Mouse (Mus musculus) heart, adult 2 months (tissue): ENCODE measurements at regions not wholly inside any gene's neighbourhood (a gene's known extent, or its start where the extent isn't known, plus 50 kb on each side); places are given as distances from the start of the nearest gene placed in this dataset.

Experiments
- DNase-seq, 2 experiments: peaks; one replicate each; pipeline ENCODE4 v3.0.0; 2021
- H3K27ac ChIP-seq: fragments of 200-600 bp; 2 replicates; pipeline ENCODE4 v1.8.1; 2022
- H3K27me3 ChIP-seq: fragments of 200-500 bp; 2 replicates; pipeline ENCODE4 v1.6.1; 2012; ENCODE audit warnings: mild to moderate bottlenecking, low read length, inconsistent platforms, mixed read lengths; ENCODE audit not compliant: control insufficient read depth, insufficient read depth
- H3K36me3 ChIP-seq: fragments of 200-500 bp; 2 replicates; pipeline ENCODE4 v1.6.1; 2012; ENCODE audit warnings: low read length, inconsistent platforms; ENCODE audit not compliant: control insufficient read depth, insufficient read depth
- H3K4me1 ChIP-seq: fragments of 200-500 bp; 2 replicates; pipeline ENCODE4 v1.6.1; 2011; ENCODE audit warnings: low read length; ENCODE audit not compliant: control insufficient read depth, insufficient read depth
- H3K4me3 ChIP-seq: fragments of 200-600 bp; 2 replicates; pipeline ENCODE4 v1.8.1; 2022
- H3K79me2 ChIP-seq: fragments of 200-500 bp; replicated peaks from 2 replicates; pipeline ENCODE4 v1.6.1; 2012; ENCODE audit warnings: mild to moderate bottlenecking, inconsistent platforms, low read length, moderate library complexity, mixed read lengths; ENCODE audit not compliant: control insufficient read depth, insufficient read depth
- H3K9ac ChIP-seq: fragments of 200-500 bp; 2 replicates; pipeline ENCODE4 v1.6.1; 2012; ENCODE audit warnings: low read depth, mild to moderate bottlenecking, control low read depth, inconsistent platforms, low read length, mixed read lengths
- CTCF ChIP-seq: fragments of 200-600 bp; IDR thresholded peaks from 2 replicates; pipeline ENCODE4 v1.8.1; 2022; ENCODE audit warnings: antibody characterized with exemption, mild to moderate bottlenecking, moderate library complexity
- EP300 ChIP-seq: fragments of 200-500 bp; IDR thresholded peaks from 2 replicates; pipeline ENCODE4 v1.6.1; 2011; ENCODE audit warnings: low read depth, low read length, control low read depth; ENCODE audit not compliant: insufficient read depth
- POLR2A ChIP-seq: fragments of 200-500 bp; IDR thresholded peaks from 2 replicates; pipeline ENCODE4 v1.6.1; 2011; ENCODE audit warnings: mild to moderate bottlenecking, low read depth, low read length, control low read depth; ENCODE audit not compliant: insufficient read depth
- WGBS: fragments of 180-500 bp; shearing (Covaris S2); methylation state at CpG from one replicate; pipeline ENCODE4 v1.1.7; 2018; 5-methylcytosine and 5-hydroxymethylcytosine counted together
- intact Hi-C: fragments of 180-260 bp; cut with DNase I; formaldehyde crosslinking; loops from one replicate; pipeline ENCODE4 v1.15.1; 2025

DNA sequence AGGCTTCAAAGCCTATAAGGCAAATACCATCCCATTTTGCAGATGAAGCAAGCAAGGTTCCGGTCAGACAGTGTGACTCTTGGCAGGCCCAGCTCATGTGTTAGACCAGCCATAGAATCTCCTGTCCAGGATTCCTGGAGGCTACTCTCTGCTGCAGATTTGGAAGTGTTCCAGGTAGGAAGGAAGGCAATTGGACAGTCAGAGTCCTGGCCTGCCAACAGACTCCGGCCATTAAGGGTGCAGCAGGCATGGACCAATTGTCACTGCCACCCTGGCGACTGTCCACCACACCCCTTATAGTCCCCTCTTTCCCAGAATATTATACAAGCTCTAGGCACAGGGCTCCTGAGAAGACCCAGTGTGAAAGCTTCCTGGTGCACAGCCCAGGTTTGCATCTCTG is 201.6 kb downstream of the 3110018I06Rik start:
- no peaks in the 10 kb centered on the region for H3K36me3 ChIP-seq
- H3K27ac ChIP-seq, result no peak overlapping the region
- no peak for DNase-seq
- no peak overlapping the region for H3K4me3 ChIP-seq
- H3K9ac ChIP-seq, result no peak overlapping the region
- H3K79me2 ChIP-seq, result no peaks in the 10 kb centered on the region
- no peak for TF ChIP-seq POLR2A
- no peak for TF ChIP-seq CTCF
- no peak for TF ChIP-seq EP300
- intact Hi-C loops, result no loop called here
- H3K27me3 ChIP-seq, result no peaks in the 10 kb centered on the region
- H3K4me1 ChIP-seq, result no peaks in the 10 kb centered on the region
- 42% methylated on average over 3 of the region's 3 CpGs for WGBS

DNA sequence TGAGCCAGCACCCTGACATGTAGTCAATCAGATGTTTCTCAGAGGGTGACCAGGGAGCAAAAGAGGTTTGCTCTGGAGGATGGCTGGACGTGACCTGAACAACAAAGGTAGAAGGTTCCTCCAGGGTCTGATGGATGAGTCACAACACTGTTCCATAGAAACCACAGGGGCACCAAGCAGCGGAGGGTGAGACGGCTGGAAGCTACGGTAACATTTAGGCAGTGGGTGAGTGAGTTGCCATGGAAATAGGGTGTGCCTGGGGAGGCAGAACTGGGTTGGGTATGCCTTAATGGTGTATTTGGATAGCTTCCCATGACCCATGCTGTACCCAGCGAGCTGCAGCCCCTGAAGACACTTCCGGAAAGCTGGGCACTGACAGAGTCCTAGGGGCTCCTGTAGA is 205.3 kb downstream of the 3110018I06Rik start:
- H3K27me3 ChIP-seq, result no peaks in the 10 kb centered on the region
- no peak overlapping the region for H3K9ac ChIP-seq
- H3K4me3 ChIP-seq, result no peak overlapping the region
- no peaks in the 10 kb centered on the region for H3K79me2 ChIP-seq
- no peaks in the 10 kb centered on the region for H3K4me1 ChIP-seq
- DNase-seq, result no peak
- H3K27ac ChIP-seq, result no peak overlapping the region
- H3K36me3 ChIP-seq, result no peaks in the 10 kb centered on the region
- intact Hi-C loops, result no loop called here
- no peak for TF ChIP-seq EP300
- WGBS, result 76% methylated on average over 6 of the region's 6 CpGs

DNA sequence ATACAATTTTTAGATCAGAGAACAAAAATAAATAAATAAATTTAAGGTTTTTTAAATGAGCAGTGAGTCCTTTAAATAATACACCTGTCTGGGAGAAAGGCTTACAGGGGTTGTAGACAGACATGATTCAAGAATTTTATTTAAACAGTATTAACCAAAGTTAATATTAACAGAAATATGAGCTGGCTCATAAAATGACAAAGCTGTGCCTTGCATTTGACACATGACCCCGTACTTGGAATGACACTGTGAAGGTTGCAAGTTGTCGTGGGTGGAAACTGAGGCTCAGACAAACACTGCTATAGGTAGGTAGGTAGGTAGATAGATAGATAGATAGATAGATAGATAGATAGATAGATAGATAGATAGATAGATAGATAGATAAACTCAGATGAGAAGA is 206.6 kb downstream of the 3110018I06Rik start:
- 84% methylated on average over 2 of the region's 2 CpGs for WGBS
- no peak for DNase-seq
- Histone ChIP-seq H3K4me1 (no peaks in the 10 kb centered on the region), H3K27me3 (no peaks in the 10 kb centered on the region), H3K27ac (no peak overlapping the region), H3K79me2 (no peaks in the 10 kb centered on the region), H3K36me3 (no peaks in the 10 kb centered on the region), H3K9ac (no peak overlapping the region), H3K4me3 (no peak overlapping the region)
- TF ChIP-seq CTCF, result no peak
- TF ChIP-seq POLR2A, result no peak
- TF ChIP-seq EP300, result no peak
- intact Hi-C loops, result no loop called here

DNA sequence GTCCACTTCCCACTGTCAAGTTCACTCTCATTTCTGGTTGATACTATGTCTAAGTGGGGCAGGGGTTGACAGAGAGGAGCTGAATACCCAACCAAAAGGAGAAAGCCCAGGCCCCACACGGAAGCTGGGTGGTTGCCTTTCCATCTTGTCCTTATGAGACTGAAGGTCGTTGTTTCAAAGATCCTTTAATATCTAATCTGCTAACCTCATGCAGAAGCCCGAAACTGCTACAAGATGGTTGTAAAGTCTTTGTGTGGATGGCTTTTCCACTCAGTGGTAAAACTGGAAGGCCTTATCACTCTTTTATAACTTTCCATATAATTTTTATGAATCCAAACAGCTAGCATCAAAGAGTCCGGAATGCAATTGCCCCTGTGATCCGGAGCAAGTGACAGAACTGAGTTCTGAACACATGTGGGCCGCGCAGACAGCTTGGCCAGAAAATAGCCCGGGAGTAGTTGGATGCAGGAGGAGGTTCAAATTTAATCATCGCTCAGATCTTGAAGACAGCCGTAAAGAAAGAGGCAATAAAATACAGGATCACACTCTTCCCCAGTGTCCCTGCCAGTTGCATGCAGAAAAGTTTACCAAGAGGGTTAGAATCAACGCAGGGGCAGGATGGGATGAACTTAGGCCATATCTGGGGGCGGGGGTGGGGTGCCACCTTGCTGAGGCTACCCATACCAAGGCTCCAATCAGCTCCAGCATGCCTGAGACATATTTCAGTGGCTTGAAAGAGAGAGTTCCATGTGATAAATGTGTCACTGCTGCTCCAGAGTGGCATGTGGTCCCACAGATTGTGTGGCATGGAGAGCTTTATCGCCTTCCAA is 207.2 kb downstream of the 3110018I06Rik start:
- DNase-seq, result no peak
- Histone ChIP-seq H3K4me1 (no peaks in the 10 kb centered on the region), H3K27me3 (no peaks in the 10 kb centered on the region), H3K27ac (no peak overlapping the region), H3K9ac (no peak overlapping the region), H3K36me3 (no peaks in the 10 kb centered on the region), H3K79me2 (no peaks in the 10 kb centered on the region), H3K4me3 (no peak overlapping the region)
- TF ChIP-seq POLR2A, result no peak
- no peak for TF ChIP-seq EP300
- no peak for TF ChIP-seq CTCF
- 89% methylated on average over 13 of the region's 13 CpGs for WGBS
- intact Hi-C loops, result no loop called here

DNA sequence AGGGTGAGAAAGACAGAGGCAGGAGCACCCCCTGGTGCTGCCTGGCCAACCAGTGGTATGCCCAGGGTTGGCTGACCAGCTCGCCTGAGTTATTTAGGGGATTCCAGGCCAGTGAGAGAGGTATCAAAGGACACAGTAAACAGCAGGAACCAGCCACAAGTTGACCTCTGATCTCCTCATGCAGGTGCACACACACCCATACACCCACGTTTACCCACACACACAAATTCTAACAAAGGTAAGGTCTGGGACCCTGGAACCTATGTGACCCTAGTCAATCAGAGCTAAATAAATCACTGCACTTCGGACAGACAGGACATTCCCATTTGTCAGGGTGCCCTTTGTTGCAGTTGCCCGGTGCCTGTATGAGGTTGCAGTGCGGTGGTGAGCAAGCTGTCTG is 211.9 kb downstream of the 3110018I06Rik start:
- DNase-seq, result no peak
- Histone ChIP-seq H3K27ac (no peak overlapping the region), H3K4me1 (no peaks in the 10 kb centered on the region), H3K79me2 (no peaks in the 10 kb centered on the region), H3K4me3 (no peak overlapping the region), H3K27me3 (no peaks in the 10 kb centered on the region), H3K36me3 (no peaks in the 10 kb centered on the region), H3K9ac (no peak overlapping the region)
- intact Hi-C loops, result no loop called here
- TF ChIP-seq POLR2A (no peak), CTCF (no peak), EP300 (no peak)
- 68% methylated on average over 5 of the region's 5 CpGs for WGBS

DNA sequence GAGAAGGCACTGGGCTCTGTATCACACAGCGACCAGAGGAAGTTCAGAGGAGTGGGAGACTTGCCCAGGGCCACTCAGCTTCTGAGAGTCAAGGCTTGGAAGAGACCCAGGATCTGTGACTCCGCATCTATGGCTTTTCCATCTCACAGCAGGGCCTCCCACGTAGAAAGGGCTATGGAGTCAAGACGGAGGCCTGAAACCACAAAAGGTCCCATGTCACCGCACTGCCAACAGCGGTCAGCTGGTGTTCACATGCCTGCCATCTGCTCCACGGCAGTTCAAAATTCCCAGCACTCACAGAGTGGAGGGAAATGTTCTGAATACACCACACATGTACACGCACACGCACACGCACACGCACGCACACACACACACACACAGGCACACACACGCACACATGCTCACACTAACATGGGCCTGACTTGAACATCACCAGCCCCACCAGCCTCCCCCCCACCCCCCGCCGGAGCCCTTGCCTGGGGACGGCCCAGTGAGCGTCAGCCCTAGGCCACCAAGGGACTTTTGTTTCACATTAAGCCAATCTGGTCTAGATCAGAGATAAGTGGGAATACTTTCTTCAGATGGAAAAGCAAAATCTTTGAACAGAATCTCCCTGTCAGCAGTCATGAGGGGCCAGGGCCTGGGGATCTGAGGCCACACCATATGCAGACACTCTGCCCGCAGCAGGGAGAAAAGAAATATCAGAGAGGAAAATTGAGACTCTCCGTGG is 212.6 kb downstream of the 3110018I06Rik start:
- Histone ChIP-seq H3K27ac (no peak overlapping the region), H3K79me2 (no peaks in the 10 kb centered on the region), H3K36me3 (no peaks in the 10 kb centered on the region), H3K27me3 (no peaks in the 10 kb centered on the region), H3K4me1 (no peaks in the 10 kb centered on the region), H3K9ac (no peak overlapping the region), H3K4me3 (no peak overlapping the region)
- 82% methylated on average over 19 of the region's 19 CpGs for WGBS
- intact Hi-C loops, result no loop called here
- TF ChIP-seq POLR2A (no peak), EP300 (no peak), CTCF (no peak)
- no peak for DNase-seq
